Mouse (Mus musculus) neural tube, embryonic 12.5 days (tissue): ENCODE measurements around the gene Olfr1424. TPM values are rescaled to one million over a fixed set of nuclear protein-coding genes. Genes with fewer than 3 reads are reported as not detected.
A peak's percentile ranks its signal among the peaks of the same experiment; 100 is the strongest.

ENCODE experiments used
- ATAC-seq: fragments of 200-750 bp; cut with Nextera tagmentation; 2 replicates; pipeline ENCODE4 v1.8.0; 2017; ENCODE audit warnings: low read depth, mild to moderate bottlenecking, moderate TSS enrichment, moderate library complexity; ENCODE audit not compliant: low FRiP score
- H3K27ac ChIP-seq: fragments of 300-500 bp; sonication (generic); 2 replicates; pipeline ENCODE4 v1.5.1; 2016
- H3K27me3 ChIP-seq: fragments of 300-500 bp; sonication (generic); replicated peaks from 2 replicates; pipeline ENCODE4 v1.6.1; 2016; ENCODE audit warnings: mild to moderate bottlenecking
- H3K36me3 ChIP-seq: fragments of 300-500 bp; sonication (generic); 2 replicates; pipeline ENCODE4 v1.6.1; 2016; ENCODE audit warnings: mild to moderate bottlenecking
- H3K4me1 ChIP-seq: fragments of 300-500 bp; sonication (generic); 2 replicates; pipeline ENCODE4 v1.6.1; 2016
- H3K4me2 ChIP-seq: fragments of 300-500 bp; sonication (generic); replicated peaks from 2 replicates; pipeline ENCODE4 v1.6.1; 2016; ENCODE audit warnings: mild to moderate bottlenecking
- H3K4me3 ChIP-seq: fragments of 300-500 bp; sonication (generic); 2 replicates; pipeline ENCODE4 v1.5.1; 2016
- H3K9ac ChIP-seq: fragments of 300-500 bp; sonication (generic); 2 replicates; pipeline ENCODE4 v1.6.1; 2016; ENCODE audit warnings: mild to moderate bottlenecking
- H3K9me3 ChIP-seq: fragments of 300-500 bp; sonication (generic); 2 replicates; pipeline ENCODE4 v1.6.1; 2016; ENCODE audit warnings: mild to moderate bottlenecking
- WGBS: fragments of 180-500 bp; shearing (Covaris S2); methylation state at CpG from one replicate; pipeline ENCODE4 v1.1.7; 2016; 5-methylcytosine and 5-hydroxymethylcytosine counted together
- polyA plus RNA-seq: library from polyadenylated mRNA; unstranded; fragments of >200 nt; fragmentation: Nextera tagmentation; extraction: Ambion mirVana; gene quantifications from 2 replicates; pipeline ENCODE4 v1.2.1, GENCODE M21; 2016

Gene Olfr1424
- polyA plus RNA-seq, 1 experiment from 2014 or later: not detected

DNA sequence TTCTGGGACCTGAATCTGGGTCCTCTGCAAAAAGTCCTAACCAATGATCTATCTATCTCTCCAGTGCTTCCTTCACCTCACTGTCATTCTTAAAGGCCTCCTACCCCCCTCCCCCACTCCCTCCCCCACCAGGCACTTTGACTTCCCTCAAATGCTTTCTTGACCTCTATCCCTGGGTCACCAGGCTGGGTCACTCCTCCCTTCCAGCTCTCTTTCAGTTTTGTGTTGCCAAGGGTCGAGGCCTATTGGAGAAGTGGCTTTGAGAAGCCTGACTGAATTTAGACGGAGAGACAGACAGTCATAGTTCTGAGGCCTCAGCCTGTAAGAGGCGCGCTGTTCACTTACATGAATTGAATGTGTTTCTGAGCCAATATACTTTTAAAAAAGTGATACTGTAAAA, 46.3 kb downstream of the Olfr1424 start:
- H3K4me2 ChIP-seq: no peak overlapping the region
- no peaks in the 10 kb centered on the region for H3K27me3 ChIP-seq
- no peak overlapping the region for H3K27ac ChIP-seq
- H3K4me3 ChIP-seq: no peak overlapping the region
- H3K36me3 ChIP-seq: no peaks in the 10 kb centered on the region
- no peaks in the 10 kb centered on the region for H3K4me1 ChIP-seq
- WGBS: 69% methylated on average over 4 of the region's 4 CpGs
- H3K9ac ChIP-seq: no peak overlapping the region
- ATAC-seq: no peak
- H3K9me3 ChIP-seq: no peaks in the 10 kb centered on the region

DNA sequence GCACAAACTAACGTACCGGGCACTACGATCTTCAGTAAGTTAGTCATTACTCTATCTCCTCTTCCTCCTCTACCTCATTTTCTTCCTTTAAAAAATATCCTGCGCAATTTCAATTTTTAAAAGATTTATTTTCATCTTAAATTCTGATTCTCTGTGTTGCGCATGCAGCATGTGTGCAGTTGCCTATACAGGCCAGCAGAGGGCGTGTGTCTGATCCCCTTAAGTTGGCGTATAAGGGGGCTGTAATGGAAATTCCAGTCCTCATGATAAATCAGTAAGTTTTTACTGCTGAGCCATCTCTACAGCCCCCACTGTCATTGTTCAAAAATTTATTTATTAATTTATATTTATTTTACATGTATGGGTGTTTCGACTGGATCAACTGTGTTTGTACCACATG, 46.8 kb downstream of the Olfr1424 start:
- WGBS: 71% methylated on average over 8 of the region's 8 CpGs
- Histone ChIP-seq H3K4me1 (no peaks in the 10 kb centered on the region), H3K4me3 (no peak overlapping the region)

DNA sequence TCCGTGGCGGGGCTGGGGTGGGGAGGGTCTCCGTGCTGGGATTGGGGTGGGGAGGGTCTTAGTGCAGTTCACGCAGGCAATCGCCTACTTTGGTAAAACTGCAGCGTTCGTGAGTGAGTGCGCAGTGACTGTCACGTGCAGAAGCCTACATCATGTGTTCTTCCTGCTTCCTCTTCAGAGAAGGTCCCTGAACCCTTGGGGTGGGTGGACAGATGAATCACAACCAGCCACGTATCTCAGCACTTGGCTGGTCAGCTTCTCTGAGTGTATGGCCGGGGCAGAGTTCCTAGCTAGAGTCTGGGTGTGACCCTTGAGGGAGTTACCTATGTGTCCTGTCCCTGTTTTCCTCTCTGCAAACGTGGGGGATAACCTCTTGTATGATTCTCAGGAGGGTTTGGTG, 49.3 kb downstream of the Olfr1424 start:
- H3K9me3 ChIP-seq: no peaks in the 10 kb centered on the region
- H3K9ac ChIP-seq: peak overlapping the region; percentile 29
- H3K27ac ChIP-seq: no peak overlapping the region
- H3K4me2 ChIP-seq: peak overlapping the region; percentile 66
- H3K4me1 ChIP-seq: no peaks in the 10 kb centered on the region
- no peaks in the 10 kb centered on the region for H3K27me3 ChIP-seq
- H3K4me3 ChIP-seq: peak overlapping the region; percentile 53
- 1% methylated on average over 9 of the region's 12 CpGs for WGBS
- ATAC-seq: no peak
- no peaks in the 10 kb centered on the region for H3K36me3 ChIP-seq

More for the DNA sequence above, 46.8 kb downstream of the Olfr1424 start:
- no peaks in the 10 kb centered on the region for H3K27me3 ChIP-seq
- no peak overlapping the region for H3K9ac ChIP-seq
- H3K4me2 ChIP-seq: no peak overlapping the region
- no peaks in the 10 kb centered on the region for H3K36me3 ChIP-seq
- H3K9me3 ChIP-seq: no peaks in the 10 kb centered on the region
- no peak for ATAC-seq
- H3K27ac ChIP-seq: no peak overlapping the region

DNA sequence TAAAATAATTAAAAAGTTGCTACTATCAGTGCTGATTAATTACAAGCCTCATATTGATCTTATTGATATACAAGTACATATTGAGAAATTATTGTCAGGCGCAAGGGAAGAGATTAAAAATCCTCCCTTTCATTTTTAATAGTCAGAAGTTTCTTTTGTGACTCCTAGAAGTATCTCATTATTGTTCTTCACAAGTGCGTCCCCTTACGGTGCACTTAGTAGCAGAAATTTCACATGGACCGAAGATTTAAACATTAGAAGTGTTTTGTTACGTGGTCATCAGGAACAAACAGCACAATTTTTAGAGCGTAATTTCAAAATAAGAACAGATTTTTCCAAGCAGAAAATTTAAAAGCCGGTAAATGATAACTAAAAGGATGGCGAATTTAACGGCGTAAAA, 49.9 kb downstream of the Olfr1424 start:
- Histone ChIP-seq H3K36me3 (no peaks in the 10 kb centered on the region), H3K4me3 (peak overlapping the region; percentile 53), H3K9ac (peak overlapping the region; percentile 29; the same call in 1 of the 2 replicates), H3K9me3 (no peaks in the 10 kb centered on the region), H3K4me2 (peak overlapping the region; percentile 66), H3K27ac (no peak overlapping the region), H3K4me1 (no peaks in the 10 kb centered on the region), H3K27me3 (no peaks in the 10 kb centered on the region)
- 2% methylated on average over 10 of the region's 10 CpGs for WGBS
- no peak for ATAC-seq

DNA sequence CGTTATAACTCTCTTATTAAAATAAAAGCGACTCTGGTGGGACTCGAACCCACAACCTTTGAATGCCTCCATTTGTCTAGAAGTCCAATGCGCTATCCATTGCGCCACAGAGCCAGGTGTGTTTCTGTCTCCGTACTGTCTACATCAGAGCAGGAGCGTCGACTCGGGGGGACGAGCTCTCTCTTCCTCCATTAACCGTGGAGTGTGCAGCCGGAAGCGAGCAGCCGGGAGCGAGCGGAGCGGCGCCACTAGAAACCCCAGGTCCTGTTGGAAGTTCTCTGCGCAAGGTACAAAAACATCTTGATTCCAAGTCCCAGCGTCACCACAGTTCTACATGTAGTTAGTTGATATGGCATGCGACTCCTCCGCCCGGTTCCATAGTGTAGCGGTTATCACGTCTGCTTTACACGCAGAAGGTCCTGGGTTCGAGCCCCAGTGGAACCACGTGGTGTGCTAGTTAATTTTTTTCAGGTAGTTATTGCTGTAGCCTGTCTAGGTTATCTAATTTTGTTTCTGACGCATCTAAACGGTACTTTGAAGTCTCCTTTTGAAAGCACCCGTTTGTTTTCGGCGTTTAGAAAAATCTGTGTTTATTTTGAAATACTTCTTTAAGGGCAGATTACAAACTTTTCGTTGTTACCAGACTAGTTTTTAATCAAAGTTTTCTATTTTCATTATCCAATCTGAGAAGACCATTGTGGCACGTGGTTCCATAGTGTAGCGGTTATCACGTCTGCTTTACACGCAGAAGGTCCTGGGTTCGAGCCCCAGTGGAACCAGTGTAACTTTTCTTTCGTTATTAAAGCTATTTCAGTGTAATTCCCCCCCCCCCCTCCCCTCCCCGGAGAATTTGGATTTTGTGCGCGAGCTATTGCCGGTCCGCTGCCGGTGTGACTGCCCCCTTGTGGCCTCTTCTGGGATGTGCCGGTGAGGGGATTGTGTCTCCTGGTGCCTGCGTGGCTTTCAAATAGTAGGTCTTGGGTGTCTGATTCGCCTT, 50.6 kb downstream of the Olfr1424 start:
- H3K4me2 ChIP-seq: peak overlapping the region; percentile 66
- under 1% methylated on average over 49 of the region's 49 CpGs for WGBS
- no peaks in the 10 kb centered on the region for H3K36me3 ChIP-seq
- no peak overlapping the region for H3K9ac ChIP-seq
- no peak overlapping the region for H3K27ac ChIP-seq
- H3K4me1 ChIP-seq: 0 out of 2 replicates have a peak, but pooled peaks cover 4% of the 10 kb centered on the region
- no peaks in the 10 kb centered on the region for H3K9me3 ChIP-seq
- H3K4me3 ChIP-seq: peak overlapping the region; percentile 53
- no peaks in the 10 kb centered on the region for H3K27me3 ChIP-seq
- ATAC-seq: peak; percentile 83

DNA sequence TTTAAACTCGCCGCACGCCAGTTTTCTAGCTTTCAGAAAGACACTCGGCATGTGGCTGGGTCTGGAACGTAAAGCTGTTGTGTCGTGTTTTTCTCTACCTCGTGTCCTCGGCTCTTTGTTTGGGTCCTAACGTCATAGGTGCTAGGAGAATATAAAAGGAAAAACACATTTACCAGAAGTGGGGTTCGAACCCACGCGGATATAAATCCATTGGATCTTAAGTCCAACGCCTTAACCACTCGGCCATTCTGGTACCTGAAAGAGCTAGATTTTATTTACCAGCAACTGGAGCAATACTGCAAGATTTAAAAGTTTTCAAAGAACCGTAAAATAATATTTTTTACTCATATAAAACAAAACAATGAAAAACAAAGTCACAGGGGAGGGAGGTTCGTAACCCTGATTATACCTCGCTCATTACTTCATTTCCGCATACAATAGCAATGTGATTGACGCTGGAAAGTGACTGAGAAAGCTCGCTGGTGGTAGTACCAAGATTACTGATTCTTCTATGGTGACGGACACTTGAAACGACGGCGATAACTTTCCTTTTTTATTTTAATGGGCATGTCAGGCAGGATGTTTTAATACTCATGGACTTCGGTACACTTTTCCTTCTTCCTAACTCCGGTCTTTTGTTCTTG, 51.4 kb downstream of the Olfr1424 start:
- peaks cover 4% of the 10 kb centered on the region; the same call in 1 of the 2 replicates for H3K4me1 ChIP-seq
- peak overlapping the region; percentile 66 for H3K4me2 ChIP-seq
- H3K36me3 ChIP-seq: no peaks in the 10 kb centered on the region
- peak overlapping the region; percentile 80 for H3K27ac ChIP-seq
- ATAC-seq: peak; percentile 59
- peak overlapping the region; percentile 53 for H3K4me3 ChIP-seq
- H3K9me3 ChIP-seq: no peaks in the 10 kb centered on the region
- H3K27me3 ChIP-seq: no peaks in the 10 kb centered on the region
- H3K9ac ChIP-seq: peak overlapping the region; percentile 77
- WGBS: under 1% methylated on average over 26 of the region's 26 CpGs

DNA sequence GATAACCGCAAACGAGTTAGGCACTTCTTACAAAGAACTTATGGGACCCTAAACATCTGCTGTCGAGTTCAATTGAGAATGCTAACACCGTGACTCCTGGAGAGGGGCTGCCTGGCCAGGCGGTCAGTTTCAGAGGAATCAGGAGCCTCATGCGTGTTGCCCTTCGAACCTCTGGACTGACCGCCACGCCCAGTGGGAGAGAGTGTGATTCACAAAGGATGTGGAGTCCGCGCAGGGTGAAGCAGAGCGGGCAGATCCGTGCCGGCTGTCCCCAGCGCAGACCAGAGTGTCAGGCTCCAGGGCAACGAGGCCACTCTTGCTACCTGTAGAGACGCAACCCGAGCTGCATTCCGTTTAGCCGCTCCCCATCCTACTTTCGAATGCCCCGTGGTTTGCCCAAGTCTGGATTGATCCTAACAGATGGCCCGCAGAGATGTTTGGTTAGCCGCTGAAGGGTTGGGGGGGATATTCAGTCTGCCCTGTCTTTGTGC, 52.2 kb downstream of the Olfr1424 start:
- H3K4me1 ChIP-seq: peaks cover 4% of the 10 kb centered on the region; the same call in 1 of the 2 replicates
- H3K27ac ChIP-seq: peak overlapping the region; percentile 80
- H3K27me3 ChIP-seq: no peaks in the 10 kb centered on the region
- under 1% methylated on average over 24 of the region's 24 CpGs for WGBS
- peak overlapping the region; percentile 66 for H3K4me2 ChIP-seq
- no peaks in the 10 kb centered on the region for H3K9me3 ChIP-seq
- peak; percentile 35 for ATAC-seq
- peak overlapping the region; percentile 53 for H3K4me3 ChIP-seq
- peak overlapping the region; percentile 77 for H3K9ac ChIP-seq
- no peaks in the 10 kb centered on the region for H3K36me3 ChIP-seq

DNA sequence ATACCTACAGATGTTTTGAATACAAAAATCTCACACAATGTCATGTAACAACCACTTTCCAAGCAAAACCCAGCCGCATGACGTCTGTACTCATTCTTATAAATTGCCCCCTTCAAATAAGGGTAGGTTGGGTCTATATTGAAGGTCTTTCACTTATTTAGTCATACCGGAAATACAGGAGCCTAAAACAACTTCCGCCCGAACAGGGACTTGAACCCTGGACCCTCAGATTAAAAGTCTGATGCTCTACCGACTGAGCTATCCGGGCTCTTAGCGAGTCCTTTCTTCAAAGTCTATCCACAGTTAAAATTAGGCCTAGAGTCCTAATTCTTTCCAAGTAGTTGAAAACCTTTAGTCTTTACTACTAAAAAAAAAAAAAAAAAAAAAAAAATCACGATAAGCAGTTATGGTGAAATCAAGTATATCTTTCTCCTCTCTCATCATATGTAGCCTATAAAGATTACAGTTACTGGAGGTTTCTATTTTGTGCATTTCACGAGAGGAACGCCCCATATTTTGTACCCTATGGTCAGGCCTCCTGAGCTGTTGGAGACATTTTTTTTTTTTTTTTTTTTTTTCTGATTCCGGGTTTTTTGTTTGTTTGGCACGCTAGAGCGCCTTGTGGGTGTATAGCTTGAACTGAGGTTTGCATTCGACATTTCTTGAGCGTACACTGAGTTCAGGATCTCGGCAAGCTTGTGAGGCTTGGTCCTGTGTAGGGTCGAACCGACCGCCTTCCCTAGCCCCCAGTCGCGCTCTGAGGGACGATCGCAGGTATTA, 52.8 kb downstream of the Olfr1424 start:
- no peak for ATAC-seq

More for the DNA sequence above, 52.8 kb downstream of the Olfr1424 start:
- peaks cover 4% of the 10 kb centered on the region; the same call in 1 of the 2 replicates for H3K4me1 ChIP-seq
- peak overlapping the region; percentile 53 for H3K4me3 ChIP-seq
- H3K9me3 ChIP-seq: no peaks in the 10 kb centered on the region
- no peaks in the 10 kb centered on the region for H3K27me3 ChIP-seq
- WGBS: under 1% methylated on average over 24 of the region's 24 CpGs
- peak overlapping the region; percentile 80 for H3K27ac ChIP-seq
- H3K36me3 ChIP-seq: no peaks in the 10 kb centered on the region
- peak overlapping the region; percentile 77 for H3K9ac ChIP-seq
- H3K4me2 ChIP-seq: peak overlapping the region; percentile 66

Other genes starting within 250 kb of the Olfr1424 start
- 4.7 and 4.9 TPM in 2 replicates for gene Stx3, start 243.3 kb downstream of the Olfr1424 start, polyA plus RNA-seq
- gene Olfr1417, start 223.5 kb downstream of the Olfr1424 start, polyA plus RNA-seq: not detected in 2 replicates
- not detected in 2 replicates for gene Olfr1418, start 201.6 kb downstream of the Olfr1424 start, polyA plus RNA-seq
- gene Olfr1419, start 187.6 kb downstream of the Olfr1424 start, polyA plus RNA-seq: not detected in 2 replicates
- gene Olfr1420, start 176.1 kb downstream of the Olfr1424 start, polyA plus RNA-seq: not detected in 2 replicates
- gene Patl1, start 150.3 kb downstream of the Olfr1424 start, polyA plus RNA-seq: 17.8 and 21.1 TPM in 2 replicates
- gene Osbp, start 96.7 kb downstream of the Olfr1424 start, polyA plus RNA-seq: 5.1 TPM in 2 replicates
- not detected in 2 replicates for gene Olfr1423, start 21.4 kb downstream of the Olfr1424 start, polyA plus RNA-seq
- not detected in 2 replicates for gene Olfr1425, start 15.0 kb upstream of the Olfr1424 start, polyA plus RNA-seq
- gene Olfr1426, start 29.3 kb upstream of the Olfr1424 start, polyA plus RNA-seq: not detected in 2 replicates
- not detected in 2 replicates for gene Olfr1427, start 40.7 kb upstream of the Olfr1424 start, polyA plus RNA-seq
- gene Olfr1428, start 53.2 kb upstream of the Olfr1424 start, polyA plus RNA-seq: not detected in 2 replicates
- gene Olfr76, start 60.5 kb upstream of the Olfr1424 start, polyA plus RNA-seq: not detected in 2 replicates
- gene Olfr1555-ps1, start 107.4 kb upstream of the Olfr1424 start, polyA plus RNA-seq: not detected in 2 replicates
- gene Olfr1431, start 138.0 kb upstream of the Olfr1424 start, polyA plus RNA-seq: not detected in 2 replicates
- not detected in 2 replicates for gene Olfr1432, start 169.9 kb upstream of the Olfr1424 start, polyA plus RNA-seq
- not detected in 2 replicates for gene Olfr262, start 179.0 kb upstream of the Olfr1424 start, polyA plus RNA-seq
- gene Olfr235, start 198.3 kb upstream of the Olfr1424 start, polyA plus RNA-seq: not detected in 2 replicates
- not detected in 2 replicates for gene Olfr1434, start 217.2 kb upstream of the Olfr1424 start, polyA plus RNA-seq
- gene Olfr1436, start 236.4 kb upstream of the Olfr1424 start, polyA plus RNA-seq: not detected in 2 replicates